Mouse (Mus musculus): ENCODE data around the gene Akp3.

The Akp3 gene

DNA sequence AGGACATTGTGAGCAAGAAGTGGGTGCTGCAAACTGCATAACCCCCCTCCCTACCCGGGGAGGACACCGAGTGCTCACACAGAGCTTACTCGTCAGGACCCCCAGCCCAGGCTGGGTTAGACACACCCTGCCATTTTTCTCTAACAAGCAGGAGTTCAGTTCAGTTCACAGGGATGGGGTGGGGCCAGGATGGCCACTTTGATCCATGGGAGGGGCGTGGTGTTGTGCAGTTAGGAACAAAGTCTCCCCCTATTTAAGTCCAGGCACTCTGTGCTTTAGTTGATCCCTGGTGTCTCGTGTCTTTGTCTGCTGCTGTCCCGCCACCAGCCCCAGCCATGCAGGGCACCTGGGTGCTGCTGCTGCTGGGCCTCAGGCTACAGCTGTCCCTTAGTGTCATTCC lies at the start of gene Akp3:
Gene Akp3 (plus strand): TSS at position 301 of the 400 bp plus-strand sequence.
- 87% methylated on average over 6 of the region's 6 CpGs for WGBS

DNA sequence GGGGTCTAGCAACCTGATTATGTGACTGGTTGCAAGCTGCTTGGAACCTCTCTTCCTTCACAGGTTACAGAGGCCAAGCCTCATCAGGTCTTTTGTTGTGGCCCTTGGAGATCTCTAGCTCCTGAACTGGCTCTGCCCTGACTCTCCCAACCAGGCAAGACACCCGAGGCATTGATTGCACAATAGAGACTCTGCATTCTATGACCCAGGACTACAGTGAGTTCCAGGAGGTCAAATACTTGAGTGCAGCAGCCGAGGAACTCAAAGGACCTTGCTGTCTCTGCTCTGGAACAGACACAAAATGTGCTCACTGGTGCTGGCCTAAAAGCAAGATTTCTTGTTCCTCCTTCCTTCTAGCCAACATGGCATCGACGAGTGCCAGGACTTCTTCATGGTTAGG lies 38.6 kb upstream of the Akp3 start:
- 74% methylated on average over 4 of the region's 4 CpGs for WGBS

DNA sequence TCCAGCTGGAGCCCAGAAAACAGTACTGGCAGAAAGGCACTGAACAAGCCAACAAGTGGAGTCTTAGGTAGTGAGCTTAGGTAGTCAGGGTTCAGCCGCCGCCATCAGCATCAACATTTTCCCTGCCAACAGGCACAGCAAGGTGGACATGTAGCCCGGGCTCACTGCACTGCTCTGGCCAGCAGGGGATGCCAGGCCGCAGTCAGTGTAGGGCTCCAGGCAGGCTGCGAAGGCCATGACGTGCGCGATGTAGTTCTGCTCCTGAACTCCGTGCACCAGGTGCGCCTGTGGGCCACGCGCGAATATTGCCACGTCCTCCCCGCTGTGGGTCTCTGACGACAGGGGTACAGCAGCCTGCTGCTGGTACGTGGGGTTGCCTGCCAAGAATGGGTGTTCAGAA lies 37.8 kb upstream of the Akp3 start:
- WGBS: 77% methylated on average over 17 of the region's 17 CpGs

DNA sequence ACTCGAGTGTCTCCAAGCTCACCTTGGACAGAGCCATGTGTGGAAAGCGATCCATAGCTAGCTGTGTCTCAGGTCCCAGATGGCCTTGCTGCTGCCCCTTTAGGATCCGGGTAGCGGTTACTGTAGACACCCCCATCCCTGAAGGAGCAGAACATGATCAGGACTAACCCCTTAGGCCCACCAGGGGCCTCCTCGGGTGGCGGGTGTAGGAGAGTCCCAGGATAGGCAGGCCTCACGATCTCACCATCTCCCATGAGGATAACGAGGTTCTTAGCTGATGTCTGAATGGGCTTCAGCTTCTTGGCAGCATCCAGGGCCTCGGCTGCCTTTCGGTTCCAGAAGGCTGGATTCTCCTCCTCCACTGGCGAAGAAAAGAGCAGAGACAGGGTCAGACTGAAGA lies 35.5 kb upstream of the Akp3 start:
- 88% methylated on average over 11 of the region's 11 CpGs for WGBS

DNA sequence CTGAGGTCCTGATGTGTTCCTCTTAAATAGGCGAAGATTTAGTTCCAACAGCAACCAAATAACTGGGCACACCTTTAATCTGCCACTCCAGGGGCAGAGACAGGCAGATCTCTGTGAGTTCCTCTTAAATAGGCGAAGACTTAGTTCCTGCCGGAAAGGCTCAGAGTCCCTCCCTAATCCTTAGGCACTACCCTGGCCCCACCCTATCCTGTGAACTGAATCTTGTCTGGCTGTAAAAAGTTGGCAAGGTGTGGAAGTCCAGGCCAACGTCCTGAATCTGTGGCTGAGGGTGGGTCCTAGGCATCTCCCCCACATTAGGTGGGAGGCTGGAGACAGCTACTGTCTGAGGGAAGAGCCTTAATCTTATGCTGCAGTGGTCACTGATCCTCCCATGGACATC lies 34.9 kb upstream of the Akp3 start, which contains the start of gene Alppl2:
Gene Alppl2 (minus strand): TSS at position 101 of the 400 bp plus-strand sequence.
- 84% methylated on average over 4 of the region's 4 CpGs for WGBS

DNA sequence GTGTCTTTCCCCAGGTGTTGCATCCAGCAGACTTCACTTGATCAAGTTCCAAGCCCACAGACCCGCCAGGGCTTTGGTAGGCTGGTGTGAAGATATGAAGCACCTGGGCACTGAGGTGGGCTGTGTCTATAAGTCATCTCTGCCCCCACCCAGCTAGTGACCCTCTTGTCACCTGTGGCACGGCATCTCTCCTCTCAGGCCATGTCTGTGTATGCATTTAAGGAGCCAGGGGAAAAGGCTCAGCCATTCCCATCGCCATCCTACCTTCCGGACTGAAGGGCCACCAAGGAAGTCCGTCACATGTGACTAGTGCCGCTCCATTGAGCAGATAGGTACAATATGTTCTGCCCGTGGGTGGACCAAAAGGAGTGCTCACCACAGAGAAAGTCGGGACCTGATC lies 29.1 kb upstream of the Akp3 start:
- 80% methylated on average over 8 of the region's 8 CpGs for whole genome bisulfite sequencing

DNA sequence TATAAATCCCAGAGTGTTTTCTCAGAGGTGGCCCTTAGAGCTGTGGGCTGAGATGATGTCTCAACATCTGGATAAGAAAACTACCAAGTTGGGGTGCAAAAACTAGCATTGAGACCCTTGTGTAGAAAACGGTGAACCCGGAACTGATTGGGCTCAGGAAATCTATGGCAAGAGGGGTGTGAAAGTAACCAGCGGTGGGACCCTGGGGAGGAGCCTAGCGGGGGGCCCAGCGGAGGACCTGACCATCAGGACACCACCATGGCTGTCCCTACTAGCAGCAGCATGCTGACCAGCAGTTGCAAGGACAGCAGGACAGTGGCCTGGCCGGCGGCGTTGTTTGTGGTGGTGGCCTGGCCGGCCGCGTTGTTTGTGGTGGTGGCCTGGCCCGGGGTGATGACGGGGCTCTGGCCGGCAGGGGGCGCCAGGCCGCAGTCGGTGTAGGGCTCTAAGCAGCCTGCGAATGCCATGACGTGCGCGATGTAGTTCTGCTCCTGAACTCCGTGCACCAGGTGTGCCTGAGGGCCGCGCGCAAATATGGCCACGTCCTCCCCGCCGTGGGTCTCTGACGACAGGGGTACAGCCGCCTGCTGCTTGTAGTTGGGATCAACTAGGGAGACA lies 26.3 kb upstream of the Akp3 start:
- 19% methylated on average over 30 of the region's 30 CpGs for WGBS

DNA sequence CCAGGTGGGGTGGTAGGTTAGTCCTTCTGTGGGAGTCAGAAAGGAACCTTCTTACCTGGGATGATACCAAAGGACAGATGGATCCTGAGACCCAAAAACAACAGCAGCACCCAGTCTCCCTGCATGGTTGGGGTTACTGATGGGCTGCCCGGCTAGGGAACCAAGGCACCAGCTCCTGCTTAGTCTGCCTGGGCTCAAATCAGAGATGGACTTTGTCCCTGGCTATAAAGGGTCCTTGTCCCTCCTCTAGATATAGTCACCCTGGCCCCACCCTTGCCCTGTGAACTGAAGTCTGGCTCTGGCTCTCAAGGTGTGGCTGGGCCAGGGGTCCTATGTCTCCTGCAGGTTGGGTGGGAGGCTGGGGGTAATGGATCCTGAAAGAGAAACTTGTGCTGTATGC lies 23.4 kb upstream of the Akp3 start, which contains the start of gene Alpi:
Gene Alpi (minus strand): TSS at position 196 of the 400 bp plus-strand sequence.
- 100% methylated on average over 1 of the region's 1 CpGs for WGBS

DNA sequence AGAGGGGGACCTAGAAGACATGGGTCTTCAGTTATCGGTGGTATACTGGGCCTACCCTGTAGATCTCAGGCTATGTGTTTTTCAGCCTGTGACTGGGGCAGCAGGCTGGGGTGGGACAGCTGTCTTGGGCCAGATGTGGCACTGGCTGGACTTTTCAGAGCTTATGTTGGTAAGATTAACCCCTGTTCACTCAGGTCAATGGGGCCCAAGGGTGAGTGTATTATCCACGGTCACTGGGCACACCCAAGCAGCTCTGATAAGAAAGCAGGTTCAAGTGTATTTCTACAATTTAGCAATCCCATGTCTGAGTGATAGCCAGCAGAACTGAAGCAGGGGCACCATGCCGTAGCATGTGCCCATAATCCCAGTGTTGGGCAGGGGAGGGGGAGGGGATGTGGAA lies 22.7 kb upstream of the Akp3 start:
- WGBS: 90% methylated on average over 3 of the region's 3 CpGs

DNA sequence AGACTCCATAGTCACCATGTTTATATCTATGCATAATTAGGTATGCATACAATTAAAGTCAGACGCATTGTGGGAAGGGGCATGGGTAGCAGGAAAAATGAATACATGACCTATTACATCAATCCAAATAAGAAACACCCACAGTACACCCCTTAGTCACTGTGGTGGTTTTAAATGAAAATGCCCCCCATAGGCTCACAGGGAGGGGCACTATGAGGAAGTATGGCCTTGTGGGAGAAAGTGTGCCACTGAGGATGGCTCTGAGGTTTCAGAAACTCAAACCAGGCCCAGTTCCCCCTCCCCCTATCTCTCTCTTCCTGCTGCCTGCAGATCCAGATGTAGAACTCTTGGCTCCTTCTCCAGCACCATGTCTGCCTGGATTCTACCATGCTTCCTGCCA lies 20.8 kb upstream of the Akp3 start:
- 81% methylated on average over 1 of the region's 1 CpGs for WGBS

DNA sequence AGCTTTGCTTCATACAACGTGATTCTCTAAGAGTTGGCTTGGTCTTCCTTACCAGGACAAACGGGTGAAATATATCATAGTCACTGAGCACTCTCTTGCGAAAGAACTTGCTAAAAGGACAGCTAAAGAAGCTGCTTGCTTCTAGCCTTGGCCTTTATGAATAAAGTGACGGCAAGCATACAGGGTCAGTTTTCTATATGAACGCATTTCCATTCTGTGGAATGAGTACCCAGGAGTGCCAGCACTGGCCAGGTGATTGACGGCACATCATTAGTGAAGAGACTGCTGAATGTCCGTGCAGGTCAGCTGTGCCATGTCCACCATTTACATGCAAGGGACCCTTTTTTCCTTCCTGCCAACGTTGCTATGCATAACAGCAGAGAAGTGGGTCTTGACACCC lies 18.2 kb upstream of the Akp3 start:
- WGBS: 80% methylated on average over 8 of the region's 8 CpGs

DNA sequence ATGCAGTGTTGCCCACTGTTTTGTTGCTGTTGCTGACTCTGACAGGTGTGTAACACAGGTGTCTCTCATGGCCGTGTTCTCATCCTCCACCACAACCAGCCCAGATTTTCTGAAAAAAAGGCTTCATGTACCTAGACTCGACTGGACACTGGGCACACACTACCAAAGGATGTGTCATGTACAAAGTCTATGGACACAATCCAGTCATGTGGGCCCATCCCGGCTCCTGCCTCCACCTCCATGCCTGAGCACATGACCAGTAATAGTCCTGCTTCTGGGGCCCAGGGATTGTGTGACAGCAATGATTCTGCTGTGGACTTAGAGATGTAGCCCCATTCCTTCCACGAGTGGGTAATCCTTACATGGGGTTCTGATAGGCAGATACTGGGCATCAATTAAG lies 16.2 kb upstream of the Akp3 start:
- WGBS: 91% methylated on average over 4 of the region's 4 CpGs

DNA sequence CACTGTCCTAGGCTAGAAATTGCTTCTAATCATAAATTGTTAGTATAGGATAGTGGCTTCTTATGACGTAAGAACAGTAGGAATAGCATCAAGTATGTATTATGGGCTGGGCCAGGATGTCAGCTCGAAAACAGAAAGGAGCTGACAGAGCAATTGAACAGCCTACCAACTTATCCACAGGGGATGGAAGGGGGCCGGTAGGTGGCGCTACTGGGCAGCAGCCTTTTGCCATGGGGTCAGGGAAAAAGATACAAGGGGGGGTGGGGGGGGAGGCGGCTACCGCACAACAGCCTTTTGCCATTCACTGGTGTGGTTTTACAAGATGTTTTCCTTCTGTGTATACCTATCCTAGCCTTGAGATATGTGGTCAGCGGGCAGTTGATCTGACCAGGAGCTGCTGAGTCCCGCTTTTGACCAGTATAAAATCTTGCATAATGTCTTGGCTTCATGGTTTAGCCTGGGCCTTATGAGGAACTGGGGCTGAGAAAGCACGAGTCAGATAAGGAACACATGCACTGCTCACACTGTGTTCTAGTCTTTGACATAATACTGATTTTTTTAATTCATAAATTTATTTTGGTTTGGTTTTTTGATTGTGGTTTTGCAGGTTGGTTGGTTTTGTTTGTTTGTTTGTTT lies 12.9 kb upstream of the Akp3 start:
- 49% methylated on average over 9 of the region's 9 CpGs for WGBS

DNA sequence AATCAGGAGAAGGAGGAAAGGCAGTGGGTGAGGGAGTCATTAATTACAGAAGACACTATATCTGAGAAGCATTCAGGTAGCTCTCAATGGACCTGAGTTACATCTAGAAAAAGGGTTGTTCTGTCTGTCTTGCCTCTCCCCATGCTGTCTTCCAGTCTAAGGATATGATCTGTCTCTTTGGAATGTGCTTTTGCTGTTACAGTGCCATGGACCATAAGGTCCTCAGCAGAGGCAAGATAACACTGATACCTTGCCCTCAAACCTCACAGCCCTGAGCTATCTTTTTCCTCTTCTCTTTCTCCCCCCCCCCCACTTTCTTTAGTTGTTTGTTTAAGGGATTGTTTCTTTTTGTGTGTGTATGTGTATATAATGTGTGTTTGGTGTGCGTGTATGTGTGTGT lies 10.0 kb upstream of the Akp3 start:
- 87% methylated on average over 1 of the region's 1 CpGs for WGBS

DNA sequence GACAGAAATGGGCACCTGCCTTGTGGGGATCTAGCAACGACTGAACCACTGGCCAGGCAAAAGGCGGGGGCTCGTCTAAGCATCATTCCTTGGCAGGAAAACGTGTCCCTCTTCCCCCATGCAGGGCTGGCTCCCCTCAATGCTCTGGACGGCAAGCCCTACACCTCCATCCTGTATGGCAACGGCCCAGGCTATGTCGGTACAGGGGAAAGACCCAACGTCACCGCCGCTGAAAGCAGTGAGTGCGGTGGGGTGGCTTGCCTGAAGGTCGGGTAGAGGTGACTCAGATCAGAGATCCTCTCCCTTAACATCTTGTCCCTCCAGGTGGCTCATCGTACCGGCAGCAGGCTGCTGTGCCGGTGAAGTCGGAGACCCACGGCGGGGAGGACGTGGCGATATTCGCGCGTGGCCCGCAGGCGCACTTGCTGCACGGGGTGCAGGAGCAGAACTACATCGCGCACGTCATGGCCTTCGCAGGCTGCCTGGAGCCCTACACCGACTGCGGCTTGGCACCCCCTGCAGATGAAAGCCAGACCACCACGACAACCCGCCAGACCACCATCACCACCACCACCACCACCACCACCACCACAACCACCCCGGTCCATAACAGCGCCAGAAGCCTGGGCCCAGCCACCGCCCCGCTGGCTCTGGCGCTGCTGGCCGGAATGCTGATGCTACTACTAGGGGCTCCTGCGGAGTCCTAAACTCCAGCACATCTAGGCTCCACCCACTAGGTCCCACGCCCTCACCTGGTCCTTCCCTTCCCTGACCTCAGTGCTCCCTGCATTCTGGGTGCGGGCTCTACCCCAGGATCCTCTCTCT lies 2.6 kb downstream of the Akp3 start:
- WGBS: 18% methylated on average over 40 of the region's 43 CpGs

DNA sequence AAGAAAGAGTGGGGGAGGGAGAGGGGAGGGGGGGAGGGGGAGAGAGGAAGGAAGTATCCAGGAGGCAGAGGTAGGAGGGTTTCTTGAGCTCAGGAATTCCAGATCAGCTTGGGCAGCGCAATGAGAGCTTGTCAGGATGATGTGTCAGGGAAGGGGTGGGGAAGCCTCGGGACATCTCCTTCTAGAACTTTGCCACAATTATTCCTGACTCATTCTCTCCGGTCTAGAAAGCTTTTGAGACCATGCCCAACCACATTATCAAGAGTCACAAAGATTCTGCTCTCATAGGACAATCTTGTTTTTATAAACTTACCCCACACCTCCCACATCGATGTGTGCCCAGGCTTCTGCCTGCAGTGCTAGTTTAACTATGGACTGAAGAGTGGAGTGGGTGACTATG lies 7.0 kb downstream of the Akp3 start:
- WGBS: 77% methylated on average over 4 of the region's 4 CpGs

DNA sequence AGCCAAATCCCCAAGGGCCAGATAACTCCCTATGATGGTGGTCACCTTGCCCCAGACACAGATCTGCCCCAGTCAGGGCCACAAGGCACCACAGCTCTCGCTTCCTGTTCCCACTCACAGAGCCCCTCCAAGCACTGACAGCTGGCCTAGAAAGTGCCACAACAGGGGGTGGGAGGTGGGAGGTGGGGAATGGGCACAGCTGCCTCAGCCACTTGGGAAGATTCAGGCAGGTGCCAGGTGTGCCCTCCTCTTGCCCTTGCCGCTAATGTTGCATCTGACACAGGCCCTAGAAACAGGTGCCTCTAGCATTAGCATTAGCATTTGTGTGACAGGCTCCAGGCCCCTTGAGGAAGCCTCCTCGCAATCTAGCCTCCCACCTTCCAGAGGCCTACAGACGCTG lies 16.8 kb downstream of the Akp3 start:
- WGBS: 89% methylated on average over 4 of the region's 4 CpGs

DNA sequence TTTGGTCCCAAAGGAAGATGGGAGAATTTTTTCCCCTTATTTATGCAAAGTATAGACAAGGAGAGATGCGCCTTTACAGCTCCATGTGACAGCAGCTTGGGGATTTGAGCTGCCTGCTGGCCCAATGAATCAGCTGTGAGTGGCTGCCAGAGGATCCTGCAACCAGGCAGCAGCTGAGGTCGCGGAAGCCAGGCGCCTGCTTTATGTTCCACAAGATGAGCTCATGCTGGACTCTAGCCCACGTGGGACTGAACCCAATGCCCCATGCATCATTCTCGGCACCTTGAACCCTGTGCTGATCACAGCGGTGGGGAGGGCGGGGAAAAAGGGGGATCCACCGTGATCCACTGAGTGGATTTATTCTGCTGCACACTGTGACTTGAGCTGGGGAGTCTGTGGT lies 17.7 kb downstream of the Akp3 start:
- 64% methylated on average over 9 of the region's 9 CpGs for WGBS

DNA sequence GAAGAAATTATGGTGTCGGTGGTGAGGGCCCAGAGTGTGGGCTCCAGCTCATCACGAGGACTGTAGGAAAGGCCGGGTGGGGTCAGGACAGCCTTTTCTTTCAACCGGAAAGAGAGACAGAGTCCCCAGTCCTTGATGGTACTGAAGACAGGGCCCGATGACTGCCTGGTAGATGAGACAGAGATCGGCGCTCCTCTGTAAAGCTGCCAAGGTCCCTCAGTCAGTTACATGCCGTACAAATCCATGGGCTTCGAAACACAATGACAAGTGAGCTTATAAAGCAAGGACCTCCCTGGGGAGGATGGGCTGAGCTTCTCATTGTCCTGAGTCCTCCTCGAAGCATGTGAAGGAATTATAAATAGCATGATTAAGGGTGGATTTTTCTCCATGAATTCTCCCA lies 18.4 kb downstream of the Akp3 start:
- 84% methylated on average over 10 of the region's 10 CpGs for WGBS

DNA sequence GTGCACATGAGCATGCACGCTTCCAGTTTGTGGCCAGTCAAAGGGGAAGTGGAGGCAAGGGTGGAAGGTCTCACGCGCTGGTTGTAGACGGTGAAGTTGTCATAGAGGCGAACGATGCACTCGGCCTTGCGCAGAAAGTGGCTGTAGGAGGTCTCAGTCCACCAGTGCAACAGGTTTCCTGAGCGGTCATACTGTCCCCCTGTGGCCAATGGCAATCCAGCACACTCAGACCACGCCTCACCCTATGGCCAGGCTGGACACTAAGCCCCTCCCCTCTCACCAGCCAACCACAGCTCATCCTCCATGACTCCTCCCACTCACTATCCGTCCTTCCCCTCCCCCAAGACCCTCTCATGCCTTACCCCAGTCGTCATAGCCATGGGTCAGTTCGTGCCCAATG lies 24.6 kb downstream of the Akp3 start:
- WGBS: 56% methylated on average over 13 of the region's 13 CpGs

DNA sequence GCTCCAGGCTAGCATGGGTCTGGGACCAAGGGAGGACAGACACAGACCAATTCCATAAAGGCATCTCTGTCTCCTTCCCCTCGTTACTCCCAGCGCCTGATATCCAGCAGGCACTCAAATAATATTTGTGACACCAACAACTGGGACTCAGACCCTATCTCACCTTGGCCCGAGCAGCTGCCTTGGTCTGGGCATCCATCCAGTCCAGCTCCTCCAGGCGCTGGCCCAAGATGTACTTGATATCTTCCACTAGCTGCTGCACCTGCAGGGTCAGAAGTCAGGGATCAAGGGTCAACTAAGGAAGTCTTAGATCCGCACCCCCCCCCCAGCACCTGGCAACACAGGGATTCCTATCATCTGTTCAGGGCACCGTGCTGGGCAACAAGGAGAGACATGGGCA lies 26.5 kb downstream of the Akp3 start:
- WGBS: 82% methylated on average over 6 of the region's 6 CpGs

DNA sequence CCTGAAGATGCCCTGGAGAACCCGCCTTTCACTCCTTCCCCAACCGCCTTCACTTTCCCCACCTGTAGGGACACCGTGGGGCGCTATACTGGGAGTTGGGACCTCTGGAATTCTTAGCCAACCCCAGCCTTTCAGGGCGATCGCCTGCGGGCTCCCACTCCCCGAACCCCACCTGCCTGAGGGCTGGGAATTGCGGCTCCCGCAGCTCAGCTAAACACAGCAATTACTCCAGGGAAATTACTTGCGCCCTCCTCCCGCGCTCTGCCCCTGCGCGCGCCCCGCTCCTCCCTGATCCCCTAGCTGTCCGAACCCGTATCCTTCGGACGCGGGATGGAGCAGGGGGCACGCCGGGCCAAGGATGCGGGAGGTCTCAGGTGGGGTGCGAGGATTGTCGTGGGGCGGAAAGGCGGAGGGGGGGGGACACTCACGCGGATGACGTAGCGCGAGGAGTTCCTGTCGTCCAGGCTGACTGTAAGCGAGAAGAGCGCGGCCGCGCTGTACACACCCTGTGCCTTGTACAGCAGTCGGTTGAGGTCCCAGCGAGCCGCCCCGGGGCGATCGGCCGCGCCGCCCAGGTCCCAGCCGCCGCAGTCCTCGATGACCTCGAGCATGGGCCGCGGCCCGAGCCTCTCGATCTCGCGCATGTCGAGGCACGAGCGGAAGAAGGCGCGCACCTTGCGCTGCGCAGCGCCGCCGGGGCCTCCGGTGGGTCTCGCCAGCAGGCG lies 29.2 kb downstream of the Akp3 start:
- WGBS: 2% methylated on average over 72 of the region's 72 CpGs

All from cerebral cortex, adult 2 months (tissue).